Mouse (Mus musculus): ENCODE data around the gene Olfr1153. TPM values are rescaled to one million over a fixed set of nuclear protein-coding genes. Genes with fewer than 3 reads are reported as not detected.

Gene Olfr1153
- not detected for total RNA-seq (2021)
- long read RNA-seq, experiment 1 = 0 reads
- long read RNA-seq, experiment 2 = 0 reads

GRCm38 (mm10) chr2:87894662-87895061 lies at the start of gene Olfr1153:
TSS of gene Olfr1153 (plus strand) at chr2:87894962.
- no peak for DNase-seq (ENCODE audit: low spot score in 2 of 2)

- DNase-seq (ENCODE audit: low spot score in 2 of 2) = no peak
Observed at GRCm38 (mm10) chr2:87855562-87855961, 39.2 kb upstream of the Olfr1153 start, which contains the start of gene Olfr1151. TSS of gene Olfr1151 (plus strand) at chr2:87855862.

GRCm38 (mm10) chr2:87866192-87866591 lies 28.6 kb upstream of the Olfr1153 start, which contains the start of gene Olfr1152:
TSS of gene Olfr1152 (plus strand) at chr2:87866492.
- no peak for DNase-seq (ENCODE audit: low spot score in 2 of 2)

- DNase-seq (ENCODE audit: low spot score in 2 of 2) = no peak
Observed at GRCm38 (mm10) chr2:87905066-87905465, 10.3 kb downstream of the Olfr1153 start, which contains the start of gene Olfr1154. TSS of gene Olfr1154 (minus strand) at chr2:87905166.

GRCm38 (mm10) chr2:87945037-87945436 lies 50.3 kb downstream of the Olfr1153 start, which contains the start of gene Olfr1155:
TSS of gene Olfr1155 (minus strand) at chr2:87945137.
- no peak for DNase-seq (ENCODE audit: low spot score in 2 of 2)

Other genes with a start within 250 kb of the Olfr1153 start
- gene Olfr1133, start 247.6 kb upstream of the Olfr1153 start, total RNA-seq (2021) = not detected
- not detected for gene Olfr1134, start 236.5 kb upstream of the Olfr1153 start, total RNA-seq (2021)
- not detected for gene Olfr1135, start 221.3 kb upstream of the Olfr1153 start, total RNA-seq (2021)
- gene Olfr1136, start 201.0 kb upstream of the Olfr1153 start, total RNA-seq (2021) = not detected
- not detected for gene Olfr1137, start 181.8 kb upstream of the Olfr1153 start, total RNA-seq (2021)
- gene Olfr1138, start 155.0 kb upstream of the Olfr1153 start, total RNA-seq (2021) = not detected
- not detected for gene Olfr1140, start 151.2 kb upstream of the Olfr1153 start, total RNA-seq (2021)
- not detected for gene Olfr1141, start 141.0 kb upstream of the Olfr1153 start, total RNA-seq (2021)
- not detected for gene Olfr152, start 115.5 kb upstream of the Olfr1153 start, total RNA-seq (2021)
- not detected for gene Olfr1143, start 94.4 kb upstream of the Olfr1153 start, total RNA-seq (2021)
- gene Olfr1145, start 85.1 kb upstream of the Olfr1153 start, total RNA-seq (2021) = not detected
- gene Olfr1148, start 64.4 kb upstream of the Olfr1153 start, total RNA-seq (2021) = not detected
- gene Olfr1150-ps1, start 51.0 kb upstream of the Olfr1153 start, total RNA-seq (2021) = not detected
- gene Olfr1151, start 39.1 kb upstream of the Olfr1153 start, total RNA-seq (2021) = not detected
- gene Olfr1152, start 28.5 kb upstream of the Olfr1153 start, total RNA-seq (2021) = not detected
- not detected for gene Olfr1154, start 10.2 kb downstream of the Olfr1153 start, total RNA-seq (2021)
- not detected for gene Olfr1155, start 50.2 kb downstream of the Olfr1153 start, total RNA-seq (2021)
- not detected for gene Olfr1156, start 58.1 kb downstream of the Olfr1153 start, total RNA-seq (2021)
- gene Olfr1157, start 73.3 kb downstream of the Olfr1153 start, total RNA-seq (2021) = not detected
- not detected for gene Olfr74, start 79.7 kb downstream of the Olfr1153 start, total RNA-seq (2021)
- gene Olfr1158, start 95.2 kb downstream of the Olfr1153 start, total RNA-seq (2021) = not detected
- gene Olfr1160, start 113.3 kb downstream of the Olfr1153 start, total RNA-seq (2021) = not detected
- gene Olfr1161, start 127.8 kb downstream of the Olfr1153 start, total RNA-seq (2021) = not detected
- gene Olfr73, start 142.7 kb downstream of the Olfr1153 start, total RNA-seq (2021) = not detected
- not detected for gene Olfr1162, start 156.2 kb downstream of the Olfr1153 start, total RNA-seq (2021)
- gene Olfr1163, start 176.9 kb downstream of the Olfr1153 start, total RNA-seq (2021) = not detected
- not detected for gene Olfr1164, start 199.0 kb downstream of the Olfr1153 start, total RNA-seq (2021)
- gene Olfr1166, start 233.3 kb downstream of the Olfr1153 start, total RNA-seq (2021) = not detected